Mouse (Mus musculus): ENCODE measurements around the gene Srp9. TPM values are rescaled to one million over a fixed set of nuclear protein-coding genes. Genes with fewer than 3 reads are reported as not detected.
"Not testable (repeated sequence)": the region's sequence is repeated elsewhere in the genome, so short reads cannot be mapped to it uniquely, and the experiment has no call there.

The Srp9 gene
- polyA plus RNA-seq, 1 experiment from 2014 or later: 146 TPM

- H3K27ac ChIP-seq: no peak within 1 kb of the TSS
- no peaks in the 10 kb centered on the region for H3K27me3 ChIP-seq (replicated peaks)
- H3K4me1 ChIP-seq: no peaks in the 10 kb centered on the region
- no peak within 1 kb of the TSS for H3K9ac ChIP-seq
- H3K9me3 ChIP-seq: no peaks in the 10 kb centered on the region
- WGBS: 90% methylated on average over 7 of the region's 7 CpGs
- no peak within 1 kb of the TSS for H3K4me2 ChIP-seq (replicated peaks)
- H3K4me3 ChIP-seq: no peak within 1 kb of the TSS
- no peaks in the 10 kb centered on the region for H3K36me3 ChIP-seq
- ATAC-seq (ENCODE audit: low FRiP score, low read depth): no peak
Measured at GRCm38 (mm10) chr1:182164386-182164785, 39.8 kb downstream of the Srp9 start, which contains the start of gene Vmn1r1. Gene Vmn1r1 (minus strand): TSS chr1:182164486.

- H3K27ac ChIP-seq; H3K36me3 ChIP-seq; H3K9me3 ChIP-seq; H3K4me1 ChIP-seq; H3K27me3 ChIP-seq (replicated peaks); H3K4me2 ChIP-seq (replicated peaks); H3K4me3 ChIP-seq; H3K9ac ChIP-seq; ATAC-seq (ENCODE audit: low FRiP score, low read depth): not testable (repeated sequence)
- 81% methylated on average over 6 of the region's 6 CpGs for WGBS
Measured at GRCm38 (mm10) chr1:182170206-182170605, 45.7 kb downstream of the Srp9 start.

GRCm38 (mm10) chr1:182176985-182177384 is 52.4 kb downstream of the Srp9 start:
- not testable (repeated sequence) for H3K36me3 ChIP-seq; H3K27ac ChIP-seq; H3K4me3 ChIP-seq; ATAC-seq (ENCODE audit: low FRiP score, low read depth); H3K9me3 ChIP-seq; H3K27me3 ChIP-seq (replicated peaks); H3K9ac ChIP-seq; H3K4me2 ChIP-seq (replicated peaks); H3K4me1 ChIP-seq
- 92% methylated on average over 19 of the region's 19 CpGs for WGBS

GRCm38 (mm10) chr1:182181456-182182305 is 57.1 kb downstream of the Srp9 start:
- Histone ChIP-seq H3K27me3 (replicated peaks) (no peaks in the 10 kb centered on the region), H3K9me3 (no peaks in the 10 kb centered on the region), H3K4me1 (no peaks in the 10 kb centered on the region), H3K27ac (no peak overlapping the region), H3K4me3 (no peak overlapping the region), H3K36me3 (no peaks in the 10 kb centered on the region), H3K4me2 (replicated peaks) (no peak overlapping the region), H3K9ac (no peak overlapping the region)
- no peak for ATAC-seq (ENCODE audit: low FRiP score, low read depth)
- WGBS: 63% methylated on average over 5 of the region's 5 CpGs

Other genes with a start within 250 kb of the Srp9 start
- 43.3 and 45.6 TPM in 2 replicates for gene Enah, start 104.7 kb upstream of the Srp9 start, polyA plus RNA-seq (2016; fragmentation: Nextera tagmentation; extraction: Ambion mirVana)
- gene Vmn1r1, start 39.7 kb downstream of the Srp9 start, polyA plus RNA-seq (2016; fragmentation: Nextera tagmentation; extraction: Ambion mirVana): not detected in 2 replicates
- gene Degs1, start 158.1 kb downstream of the Srp9 start, polyA plus RNA-seq (2016; fragmentation: Nextera tagmentation; extraction: Ambion mirVana): 67.7 and 68.0 TPM in 2 replicates
- gene Fbxo28, start 216.9 kb downstream of the Srp9 start, polyA plus RNA-seq (2016; fragmentation: Nextera tagmentation; extraction: Ambion mirVana): 35.7 and 37.0 TPM in 2 replicates

All from neural tube, embryonic 12.5 days (tissue).